Mouse (Mus musculus): ENCODE measurements around the gene Afap1l2. TPM values are rescaled to one million over a fixed set of nuclear protein-coding genes. Genes with fewer than 3 reads are reported as not detected.

The Afap1l2 gene
- polyA plus RNA-seq, 1 experiment = 2.3 TPM

DNA sequence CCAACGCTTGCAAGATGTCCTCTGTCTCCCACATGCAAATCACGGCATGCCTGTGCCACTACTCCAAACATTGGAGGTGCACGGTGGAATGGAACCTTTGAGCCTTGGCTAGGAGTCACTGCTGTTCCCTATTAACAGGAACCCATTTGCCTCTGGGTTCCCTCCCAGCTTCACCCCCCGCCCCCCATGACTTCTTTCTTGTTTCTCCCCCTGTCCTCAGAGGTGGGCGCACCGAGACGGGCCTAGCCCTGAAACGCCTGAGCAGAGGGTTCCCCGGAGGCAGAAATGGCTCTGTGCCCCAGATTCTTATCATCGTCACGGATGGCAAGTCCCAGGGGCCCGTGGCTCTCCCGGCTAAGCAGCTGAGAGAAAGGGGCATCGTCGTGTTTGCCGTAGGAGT lies 110.4 kb downstream of the Afap1l2 start:
- no peak for TF ChIP-seq CTCF (IDR thresholded peaks at IDR 0.05; ENCODE audit: extremely low read depth, insufficient read length, insufficient replicate concordance, low read depth, low read length)
- no peak for TF ChIP-seq POLR2A (IDR thresholded peaks at IDR 0.05; ENCODE audit: low read depth, low read length)
- Histone ChIP-seq H3K27me3 (ENCODE audit: control insufficient read depth, insufficient read depth, low read length) (no peaks in the 10 kb centered on the region), H3K4me3 (ENCODE audit: low read depth, low read length) (no peak overlapping the region), H3K36me3 (ENCODE audit: control insufficient read depth, insufficient read depth, low read length) (no peaks in the 10 kb centered on the region), H3K4me1 (ENCODE audit: control insufficient read depth, insufficient read depth, insufficient read length, low read length) (no peaks in the 10 kb centered on the region), H3K27ac (ENCODE audit: insufficient read depth, low read depth, low read length) (no peak overlapping the region)
- 90% methylated on average over 16 of the region's 16 CpGs for whole genome bisulfite sequencing

- H3K36me3 ChIP-seq (ENCODE audit: control insufficient read depth, insufficient read depth, low read length) = no peaks in the 10 kb centered on the region
- 83% methylated on average over 5 of the region's 5 CpGs for WGBS
- no peaks in the 10 kb centered on the region for H3K27me3 ChIP-seq (ENCODE audit: control insufficient read depth, insufficient read depth, low read length)
- TF ChIP-seq POLR2A (IDR thresholded peaks at IDR 0.05; ENCODE audit: low read depth, low read length) = no peak
- no peak for TF ChIP-seq CTCF (IDR thresholded peaks at IDR 0.05; ENCODE audit: extremely low read depth, insufficient read length, insufficient replicate concordance, low read depth, low read length)
- no peak overlapping the region for H3K4me3 ChIP-seq (ENCODE audit: low read depth, low read length)
- H3K4me1 ChIP-seq (ENCODE audit: control insufficient read depth, insufficient read depth, insufficient read length, low read length) = no peaks in the 10 kb centered on the region
- H3K27ac ChIP-seq (ENCODE audit: insufficient read depth, low read depth, low read length) = no peak overlapping the region
These were observed 114.7 kb downstream of the Afap1l2 start for GRCm38 (mm10) chr19:56893326-56893725.

DNA sequence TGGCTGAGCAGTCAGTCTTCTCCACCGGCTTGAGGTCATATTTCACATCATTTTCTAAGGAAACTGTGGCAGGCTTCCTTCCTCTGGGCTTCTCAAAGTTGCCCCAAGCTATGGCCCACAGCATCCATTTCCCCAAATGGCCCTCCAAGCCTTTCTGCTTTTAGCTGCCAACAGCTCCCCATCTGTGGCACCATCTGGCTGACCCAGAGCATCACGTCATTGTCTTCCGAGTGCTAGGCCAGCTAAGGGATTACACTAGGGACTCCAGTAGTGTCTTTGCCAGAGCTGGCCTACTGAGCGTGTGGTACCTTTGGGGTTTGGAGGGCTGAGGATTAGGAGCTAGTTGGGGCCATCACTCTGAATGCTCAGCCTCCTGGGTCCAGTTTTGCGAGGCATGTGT lies 115.4 kb downstream of the Afap1l2 start:
- TF ChIP-seq POLR2A (IDR thresholded peaks at IDR 0.05; ENCODE audit: low read depth, low read length) (no peak), CTCF (IDR thresholded peaks at IDR 0.05; ENCODE audit: extremely low read depth, insufficient read length, insufficient replicate concordance, low read depth, low read length) (no peak)
- no peaks in the 10 kb centered on the region for H3K27me3 ChIP-seq (ENCODE audit: control insufficient read depth, insufficient read depth, low read length)
- WGBS = 94% methylated on average over 5 of the region's 5 CpGs
- H3K36me3 ChIP-seq (ENCODE audit: control insufficient read depth, insufficient read depth, low read length) = no peaks in the 10 kb centered on the region
- H3K27ac ChIP-seq (ENCODE audit: insufficient read depth, low read depth, low read length) = no peak overlapping the region
- H3K4me3 ChIP-seq (ENCODE audit: low read depth, low read length) = no peak overlapping the region
- no peaks in the 10 kb centered on the region for H3K4me1 ChIP-seq (ENCODE audit: control insufficient read depth, insufficient read depth, insufficient read length, low read length)

GRCm38 (mm10) chr19:56891438-56891837 lies 116.6 kb downstream of the Afap1l2 start:
- no peaks in the 10 kb centered on the region for H3K36me3 ChIP-seq (ENCODE audit: control insufficient read depth, insufficient read depth, low read length)
- H3K27ac ChIP-seq (ENCODE audit: insufficient read depth, low read depth, low read length) = no peak overlapping the region
- TF ChIP-seq POLR2A (IDR thresholded peaks at IDR 0.05; ENCODE audit: low read depth, low read length) (no peak), CTCF (IDR thresholded peaks at IDR 0.05; ENCODE audit: extremely low read depth, insufficient read length, insufficient replicate concordance, low read depth, low read length) (no peak)
- H3K27me3 ChIP-seq (ENCODE audit: control insufficient read depth, insufficient read depth, low read length) = no peaks in the 10 kb centered on the region
- 83% methylated on average over 2 of the region's 2 CpGs for WGBS
- H3K4me3 ChIP-seq (ENCODE audit: low read depth, low read length) = no peak overlapping the region
- H3K4me1 ChIP-seq (ENCODE audit: control insufficient read depth, insufficient read depth, insufficient read length, low read length) = no peaks in the 10 kb centered on the region

DNA sequence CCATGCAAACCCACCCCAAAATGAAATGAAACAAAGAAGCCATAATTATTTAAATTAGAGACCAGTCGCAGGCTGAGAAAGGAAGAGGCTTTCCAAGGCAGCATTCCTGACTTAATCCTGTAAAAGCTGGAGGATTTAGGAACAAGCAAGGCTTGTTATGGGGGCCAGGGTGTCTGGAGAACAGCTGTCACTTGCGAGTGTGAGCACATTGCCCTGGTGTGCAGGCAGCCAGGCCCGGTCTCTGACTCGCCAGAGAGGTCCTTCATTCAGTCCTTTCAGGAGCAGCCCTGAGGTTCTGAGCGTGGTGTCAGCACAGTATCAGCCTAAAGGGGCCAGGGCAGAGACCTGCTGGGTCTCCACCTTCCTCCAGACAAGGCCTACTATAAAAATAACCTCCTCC lies 119.4 kb downstream of the Afap1l2 start:
- no peak for TF ChIP-seq POLR2A (IDR thresholded peaks at IDR 0.05; ENCODE audit: low read depth, low read length)
- TF ChIP-seq CTCF (IDR thresholded peaks at IDR 0.05; ENCODE audit: extremely low read depth, insufficient read length, insufficient replicate concordance, low read depth, low read length) = no peak
- no peaks in the 10 kb centered on the region for H3K27me3 ChIP-seq (ENCODE audit: control insufficient read depth, insufficient read depth, low read length)
- no peaks in the 10 kb centered on the region for H3K36me3 ChIP-seq (ENCODE audit: control insufficient read depth, insufficient read depth, low read length)
- no peak overlapping the region for H3K4me3 ChIP-seq (ENCODE audit: low read depth, low read length)
- no peaks in the 10 kb centered on the region for H3K4me1 ChIP-seq (ENCODE audit: control insufficient read depth, insufficient read depth, insufficient read length, low read length)
- 85% methylated on average over 5 of the region's 5 CpGs for WGBS
- H3K27ac ChIP-seq (ENCODE audit: insufficient read depth, low read depth, low read length) = no peak overlapping the region

DNA sequence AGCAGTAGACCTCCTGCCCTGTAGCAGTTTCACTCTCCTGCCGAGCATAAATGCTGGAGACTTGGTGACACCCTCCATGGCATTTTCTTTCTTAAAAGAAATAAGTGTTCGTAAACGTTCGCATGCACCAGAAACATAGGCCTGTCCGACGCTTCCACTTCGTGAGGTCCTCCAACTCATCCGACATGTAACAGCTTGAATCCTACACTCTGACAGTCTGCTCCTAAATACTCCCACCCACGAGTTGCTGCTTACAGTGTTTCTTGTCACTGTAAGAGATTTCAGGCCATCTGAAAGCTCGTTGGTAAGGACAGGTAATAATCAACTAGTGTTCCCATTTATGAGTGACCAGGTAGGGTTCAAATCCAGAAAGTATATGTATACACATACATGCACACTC lies 120.1 kb downstream of the Afap1l2 start:
- WGBS = 86% methylated on average over 10 of the region's 10 CpGs
- H3K4me3 ChIP-seq (ENCODE audit: low read depth, low read length) = no peak overlapping the region
- TF ChIP-seq CTCF (IDR thresholded peaks at IDR 0.05; ENCODE audit: extremely low read depth, insufficient read length, insufficient replicate concordance, low read depth, low read length) (no peak), POLR2A (IDR thresholded peaks at IDR 0.05; ENCODE audit: low read depth, low read length) (no peak)
- no peaks in the 10 kb centered on the region for H3K4me1 ChIP-seq (ENCODE audit: control insufficient read depth, insufficient read depth, insufficient read length, low read length)
- H3K27me3 ChIP-seq (ENCODE audit: control insufficient read depth, insufficient read depth, low read length) = no peaks in the 10 kb centered on the region
- H3K36me3 ChIP-seq (ENCODE audit: control insufficient read depth, insufficient read depth, low read length) = no peaks in the 10 kb centered on the region
- H3K27ac ChIP-seq (ENCODE audit: insufficient read depth, low read depth, low read length) = no peak overlapping the region

DNA sequence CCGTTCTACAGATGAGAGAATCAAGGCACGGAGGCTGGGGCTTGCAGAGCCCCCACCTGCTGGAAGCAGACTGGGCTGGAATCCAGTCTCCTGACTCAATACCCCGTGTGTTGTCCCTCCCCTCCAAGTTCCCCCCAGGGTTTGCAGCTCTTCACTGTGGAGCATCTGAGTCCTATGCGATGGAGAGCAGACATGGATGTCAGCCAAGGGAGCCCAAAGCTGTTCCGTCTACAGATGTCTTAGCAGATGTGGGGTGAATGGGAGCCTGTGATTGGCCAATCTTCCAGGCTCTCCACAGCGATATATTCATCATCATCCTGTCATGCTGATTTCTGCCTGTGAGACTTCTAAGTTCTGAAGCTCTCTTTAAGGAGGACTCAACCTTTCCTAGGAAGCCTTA lies 130.7 kb downstream of the Afap1l2 start:
- Histone ChIP-seq H3K4me1 (ENCODE audit: control insufficient read depth, insufficient read depth, insufficient read length, low read length) (no peaks in the 10 kb centered on the region; the same call in 1 of the 2 replicates), H3K27ac (ENCODE audit: insufficient read depth, low read depth, low read length) (no peak overlapping the region), H3K27me3 (ENCODE audit: control insufficient read depth, insufficient read depth, low read length) (peaks cover 10% of the 10 kb centered on the region; the same call in 1 of the 2 replicates), H3K36me3 (ENCODE audit: control insufficient read depth, insufficient read depth, low read length) (no peaks in the 10 kb centered on the region), H3K4me3 (ENCODE audit: low read depth, low read length) (no peak overlapping the region)
- TF ChIP-seq POLR2A (IDR thresholded peaks at IDR 0.05; ENCODE audit: low read depth, low read length) (no peak), CTCF (IDR thresholded peaks at IDR 0.05; ENCODE audit: extremely low read depth, insufficient read length, insufficient replicate concordance, low read depth, low read length) (no peak)
- WGBS = 77% methylated on average over 6 of the region's 6 CpGs

All from small intestine, adult 2 months (tissue).